Mouse (Mus musculus): ENCODE results near the gene Etnppl.

The Etnppl gene

DNA sequence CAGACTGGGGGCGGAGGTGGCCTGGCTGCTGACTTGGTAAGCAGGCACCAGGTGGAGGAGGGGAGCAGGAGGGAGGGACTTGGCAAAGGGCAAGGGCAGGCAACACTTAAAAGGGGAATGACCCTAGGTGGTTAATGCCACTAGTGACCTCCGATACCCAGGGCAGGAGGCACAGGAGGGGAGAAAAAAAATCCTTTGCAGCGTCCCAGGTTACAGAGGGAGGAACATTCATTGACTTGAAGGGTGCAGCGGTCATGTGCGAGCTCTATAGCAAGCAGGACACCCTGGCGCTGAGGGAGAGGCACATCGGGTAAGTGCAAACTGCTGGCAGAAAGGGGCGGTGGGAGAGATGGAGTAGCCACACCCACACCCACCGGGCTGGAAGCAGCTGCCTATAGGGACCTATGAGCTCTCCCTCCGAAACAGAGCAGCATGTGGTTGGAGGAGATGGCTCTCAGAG, at the start of gene Etnppl:
Etnppl (plus strand) TSS at position 10 of the 460 bp plus-strand sequence.
- no peak for DNase-seq (ENCODE audit: low spot score)

DNA sequence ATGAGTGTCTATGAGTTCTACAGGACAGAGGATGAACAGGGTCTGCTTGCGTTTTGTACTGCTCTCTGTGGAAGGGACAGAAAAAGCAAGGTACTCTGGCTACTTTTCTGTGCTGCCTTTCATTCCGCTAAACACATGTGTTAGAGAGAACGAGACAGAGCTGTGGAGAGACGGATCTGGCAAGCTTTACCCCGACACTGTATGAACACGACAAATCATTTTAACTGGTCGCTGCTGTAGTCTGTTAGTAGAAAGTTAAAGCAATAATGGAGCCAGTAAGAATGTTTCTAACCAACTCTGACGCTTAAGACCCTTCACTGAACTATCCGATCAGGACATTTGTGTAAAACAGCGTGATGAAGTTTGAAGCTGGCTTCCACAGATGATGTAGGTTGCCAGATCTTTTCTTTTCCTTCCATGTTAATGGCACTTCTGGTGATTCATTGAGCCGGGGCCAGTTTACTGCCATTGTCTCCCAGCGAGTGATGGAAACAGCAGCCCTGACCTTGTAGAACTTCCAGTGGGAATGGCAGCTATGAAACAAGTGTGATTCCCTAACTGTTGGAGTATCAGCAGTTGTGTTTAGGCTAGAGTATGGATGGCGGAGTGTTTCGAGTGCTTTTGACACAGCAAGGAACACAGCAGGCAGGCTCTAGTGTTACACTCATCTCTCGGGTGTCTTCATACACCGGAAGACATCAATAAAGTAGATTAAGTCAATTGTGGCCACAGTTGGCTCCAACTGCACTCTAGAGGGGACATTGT, 48.7 kb upstream of the Etnppl start:
- no peak for DNase-seq (ENCODE audit: low spot score)

DNA sequence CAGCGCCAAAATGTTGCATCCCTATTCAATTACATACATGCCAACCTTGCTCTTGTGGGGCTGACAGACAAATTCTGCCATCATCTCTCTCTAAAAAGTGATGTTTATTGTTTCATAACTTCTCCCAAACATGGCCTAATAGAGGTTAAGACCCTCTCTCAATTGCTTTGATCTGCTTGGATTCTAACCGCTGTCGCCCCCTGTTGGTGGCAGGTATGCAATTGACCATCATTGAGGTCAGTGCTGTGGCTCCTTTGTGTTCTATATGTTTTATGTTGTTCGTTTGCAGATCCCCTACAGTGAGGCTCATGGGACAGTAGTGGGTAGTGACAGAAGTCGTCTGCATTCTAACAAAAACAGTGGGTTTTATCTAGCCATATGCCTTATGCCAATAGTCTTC, 44.0 kb upstream of the Etnppl start:
- no peak for DNase-seq (ENCODE audit: low spot score)

DNA sequence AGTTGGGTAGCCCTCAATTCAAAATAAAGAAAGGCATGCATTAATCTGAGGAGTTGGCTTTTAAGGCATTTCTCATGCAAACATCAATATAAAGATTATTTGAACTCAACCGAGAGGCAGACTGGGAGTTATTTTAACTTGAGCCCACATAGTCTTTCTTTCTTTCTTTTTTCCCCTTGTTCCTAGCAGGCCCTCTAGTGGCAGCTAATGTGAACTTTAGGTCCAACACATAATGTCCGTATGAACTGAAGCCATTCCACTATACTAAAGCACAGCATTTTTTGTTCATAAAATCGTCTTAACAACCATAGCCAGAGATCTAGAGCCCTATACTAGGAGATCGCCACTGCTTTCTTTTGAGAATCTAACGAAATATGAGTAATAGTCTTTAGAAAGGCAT, 42.6 kb upstream of the Etnppl start:
- DNase-seq (ENCODE audit: low spot score), result no peak

DNA sequence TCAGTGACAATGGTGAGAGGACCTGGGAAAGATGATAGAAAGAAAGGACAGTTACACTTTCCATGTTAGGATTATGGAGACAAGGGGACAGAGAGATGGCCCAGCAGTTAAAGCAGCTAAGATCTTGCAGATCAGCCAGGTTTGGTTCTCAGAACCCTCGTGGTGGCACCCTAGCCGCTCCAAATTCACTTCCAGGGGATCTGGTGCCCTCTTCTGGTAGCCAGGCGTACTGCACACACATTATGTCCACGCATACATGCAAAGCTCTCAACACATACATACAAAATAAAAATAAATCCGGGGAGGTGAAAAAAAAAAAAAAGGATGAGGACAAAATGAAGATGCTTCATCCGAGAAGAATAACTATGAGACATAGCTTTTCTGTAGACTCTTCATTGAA, 40.6 kb upstream of the Etnppl start:
- no peak for DNase-seq (ENCODE audit: low spot score)

DNA sequence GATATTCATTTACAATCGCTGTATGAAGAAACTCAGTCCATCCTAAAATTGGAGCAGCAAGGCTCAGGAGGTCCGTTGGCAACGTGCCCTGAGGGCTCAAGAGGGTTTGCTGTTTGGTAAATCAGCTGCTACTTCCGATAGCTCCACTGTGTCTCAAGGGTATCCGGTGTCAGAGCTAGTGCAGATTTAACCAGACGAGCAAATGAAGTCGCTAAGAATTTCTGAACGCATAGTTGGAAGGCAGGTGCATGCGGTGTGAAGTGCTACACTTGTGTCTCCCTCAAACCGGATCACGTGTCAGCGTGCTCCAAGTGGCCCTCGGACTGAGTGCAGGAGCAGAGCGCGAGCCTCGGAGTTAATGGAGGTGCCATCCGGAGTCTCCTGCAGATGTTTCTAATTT, 37.7 kb upstream of the Etnppl start:
- DNase-seq (ENCODE audit: low spot score), result no peak

DNA sequence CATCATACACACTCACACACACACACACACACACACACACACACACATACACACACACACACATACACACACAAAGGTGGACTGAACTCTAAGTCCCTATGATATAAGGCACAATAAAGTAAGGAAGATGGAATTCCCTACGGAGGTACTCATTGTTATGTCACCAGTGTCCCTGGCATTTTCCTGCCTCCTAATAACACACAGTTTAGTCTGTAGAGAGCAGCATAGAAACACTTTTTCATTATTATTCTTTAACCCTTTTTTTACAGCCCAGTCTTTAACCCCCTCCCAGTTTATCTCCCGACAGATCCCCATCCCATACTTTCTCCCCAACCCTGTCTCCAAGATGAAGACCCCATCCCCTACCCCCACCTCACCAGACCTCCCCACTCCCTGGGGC, 35.7 kb upstream of the Etnppl start:
- no peak for DNase-seq (ENCODE audit: low spot score)

DNA sequence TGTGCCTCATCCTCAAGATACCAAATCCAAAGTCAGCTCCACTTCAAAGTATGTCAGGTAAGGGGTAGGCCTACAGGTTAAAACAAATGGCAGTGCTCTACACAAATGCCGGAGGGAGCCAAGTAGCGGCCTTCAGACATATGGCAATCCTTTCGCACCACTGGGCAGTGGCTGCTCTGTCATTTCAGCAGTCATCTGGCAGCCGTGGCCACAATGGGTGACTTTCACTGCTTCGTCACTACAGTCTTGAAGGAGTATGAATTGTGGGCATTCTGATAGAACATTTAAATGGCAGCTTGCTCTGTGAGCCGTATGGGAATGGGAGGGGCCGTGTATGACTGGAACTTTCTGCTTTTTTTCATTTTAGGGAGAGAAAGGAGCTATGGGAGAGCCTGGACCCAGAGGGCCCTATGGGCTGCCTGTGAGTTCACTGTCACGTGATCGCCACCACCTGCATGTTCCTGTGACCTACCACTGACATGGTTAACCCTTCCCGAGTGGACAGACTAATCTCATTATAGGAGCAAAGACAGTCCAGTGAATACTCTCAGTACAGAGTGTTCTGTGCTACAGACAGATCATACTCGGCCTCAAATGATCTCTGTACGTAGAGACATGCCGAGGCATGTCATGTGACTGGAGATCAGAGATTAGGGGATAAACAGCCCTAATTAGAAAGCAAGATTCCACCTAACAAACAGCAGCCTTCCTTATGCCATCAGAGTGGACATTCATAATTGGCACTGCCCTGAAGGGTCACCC, 34.2 kb upstream of the Etnppl start:
- DNase-seq (ENCODE audit: low spot score), result no peak

DNA sequence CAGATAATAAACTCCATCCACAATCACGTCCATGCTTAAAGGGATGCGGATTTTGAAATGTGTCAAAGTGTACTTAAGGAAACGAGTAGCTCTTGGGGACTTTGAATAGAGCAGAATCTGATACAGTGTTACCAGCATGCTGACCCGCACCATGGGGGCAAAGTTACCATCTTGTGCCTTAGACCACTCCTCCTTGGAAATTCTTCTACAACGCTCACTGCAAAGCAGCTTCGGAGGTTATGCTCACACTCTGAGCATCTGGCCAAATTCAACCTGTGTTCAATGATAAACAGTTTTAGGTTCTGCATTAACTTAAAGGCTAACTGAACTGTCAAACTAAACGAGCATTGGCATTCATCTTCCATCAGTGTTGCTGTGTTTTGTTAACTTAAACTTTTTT, 33.2 kb upstream of the Etnppl start:
- DNase-seq (ENCODE audit: low spot score), result no peak

DNA sequence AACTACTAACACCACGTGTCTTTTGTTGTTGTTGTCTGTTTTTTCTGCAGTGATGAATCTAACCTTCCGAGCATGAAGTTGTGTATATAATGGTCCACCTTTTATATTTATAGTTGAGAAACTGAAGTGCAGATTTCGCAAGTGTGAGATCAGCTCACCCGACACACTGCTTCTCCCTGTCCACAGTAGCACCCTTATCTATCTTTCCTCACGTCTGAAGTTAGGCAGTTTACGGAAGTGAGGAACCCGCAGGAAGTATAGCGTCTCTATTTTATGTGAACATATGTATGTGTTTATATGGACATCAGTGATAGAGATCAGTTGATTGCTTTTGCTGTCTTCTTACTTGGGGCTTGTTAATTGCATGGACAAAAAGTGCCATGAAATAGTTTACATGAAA, 22.2 kb upstream of the Etnppl start:
- DNase-seq (ENCODE audit: low spot score), result no peak

DNA sequence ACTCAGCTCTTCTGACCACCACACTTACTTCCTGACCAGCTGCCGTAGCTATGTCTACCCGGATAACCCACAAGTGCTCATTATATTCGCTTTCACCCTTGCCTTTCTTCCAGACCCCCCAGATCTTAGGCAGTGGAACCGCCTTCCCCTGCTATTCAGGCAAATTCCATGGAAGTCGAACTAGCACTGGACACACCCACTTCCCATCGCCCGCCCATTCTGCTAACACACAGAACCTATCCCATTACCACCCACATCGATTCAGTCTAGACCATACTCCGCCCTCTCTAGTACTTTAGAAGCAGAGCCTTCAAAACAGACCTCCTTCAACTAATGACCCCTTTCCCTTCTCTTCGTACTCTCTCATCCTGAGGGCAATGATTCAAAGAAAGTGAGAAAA, 15.8 kb upstream of the Etnppl start:
- DNase-seq (ENCODE audit: low spot score), result no peak

DNA sequence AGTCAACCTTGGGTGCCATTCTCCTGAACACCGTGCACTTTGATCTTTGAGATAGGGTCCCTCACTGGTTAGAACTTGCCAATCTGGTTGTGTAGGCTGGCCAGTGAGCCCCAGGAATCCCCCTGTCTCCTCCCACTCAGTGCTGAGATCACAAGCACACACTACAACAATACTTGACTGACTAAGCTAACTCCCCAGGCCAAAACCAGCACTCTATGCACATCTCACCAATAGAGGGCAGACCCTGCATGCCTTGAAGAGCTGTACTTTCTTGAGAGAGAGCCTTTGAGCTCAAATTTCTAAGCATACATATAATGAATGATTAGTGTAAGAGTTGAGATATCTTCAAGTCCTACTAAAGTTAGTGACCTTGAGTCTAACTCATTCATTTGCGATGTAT, 9.3 kb upstream of the Etnppl start:
- DNase-seq (ENCODE audit: low spot score), result no peak

DNA sequence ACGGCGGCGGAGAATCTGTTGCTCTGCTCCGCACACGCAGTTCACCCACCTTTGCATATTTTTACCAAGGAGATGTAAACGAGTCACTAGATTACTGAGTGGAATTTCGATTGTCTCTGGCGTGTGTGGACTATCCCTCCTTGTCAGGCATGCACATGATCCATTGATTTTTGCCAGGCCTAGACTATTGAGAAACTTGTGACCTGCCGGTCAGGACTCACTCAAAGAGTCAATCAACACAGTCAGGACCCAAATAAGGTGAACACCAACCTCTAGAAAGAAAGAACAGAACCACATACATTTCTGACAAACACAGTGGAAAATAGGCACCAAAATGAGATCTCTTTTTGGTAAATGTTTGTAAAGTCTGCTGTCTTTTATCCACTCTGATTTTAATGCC, 2.8 kb upstream of the Etnppl start:
- DNase-seq (ENCODE audit: low spot score), result no peak

DNA sequence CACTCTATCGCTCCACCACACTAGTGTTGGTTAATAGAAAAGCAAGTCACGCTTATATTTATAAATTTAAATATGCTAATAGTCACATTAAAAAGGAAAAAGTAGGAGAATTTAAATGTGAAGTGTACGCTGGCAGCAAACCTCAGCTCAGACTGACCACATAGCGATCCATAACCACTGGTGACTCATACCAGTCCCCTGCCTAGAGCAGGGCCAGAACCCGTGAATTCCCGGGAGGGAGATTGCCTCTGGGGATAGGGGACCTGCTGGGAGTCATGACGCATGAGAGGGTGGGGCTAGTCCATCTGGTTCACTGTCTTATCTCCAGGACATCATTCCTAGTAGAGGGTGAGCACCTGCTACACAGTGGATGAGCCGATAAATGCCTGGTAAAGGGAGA, 1.6 kb upstream of the Etnppl start:
- no peak for DNase-seq (ENCODE audit: low spot score)

DNA sequence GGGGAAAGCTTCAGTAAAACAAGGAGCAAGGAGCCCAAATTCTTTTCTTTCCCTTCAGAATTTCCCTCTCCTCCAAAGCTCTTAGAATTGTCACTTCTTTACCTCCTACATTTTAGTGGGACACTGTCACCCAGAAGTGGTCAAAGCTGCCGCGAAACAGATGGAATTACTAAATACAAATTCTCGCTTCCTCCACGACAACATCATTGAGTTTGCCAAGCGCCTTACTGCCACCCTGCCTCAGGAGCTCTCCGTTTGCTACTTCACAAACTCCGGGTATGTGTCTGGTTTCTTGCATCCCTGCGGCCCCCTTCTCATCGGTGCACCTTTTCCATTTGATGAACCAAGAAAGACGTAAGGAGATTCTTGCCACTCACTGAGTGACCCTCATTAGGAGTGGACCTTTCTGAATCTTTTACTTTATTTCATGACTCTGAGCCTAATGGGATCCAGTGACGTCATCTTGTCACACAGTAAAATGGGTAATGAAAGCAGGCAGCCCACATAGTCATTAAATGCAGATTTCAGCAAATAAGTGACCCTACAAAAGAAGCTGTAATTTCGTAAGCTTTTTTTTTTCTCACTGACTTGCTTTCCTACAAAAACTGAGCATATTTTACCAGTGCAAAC, 3.4 kb downstream of the Etnppl start:
- no peak for DNase-seq (ENCODE audit: low spot score)

DNA sequence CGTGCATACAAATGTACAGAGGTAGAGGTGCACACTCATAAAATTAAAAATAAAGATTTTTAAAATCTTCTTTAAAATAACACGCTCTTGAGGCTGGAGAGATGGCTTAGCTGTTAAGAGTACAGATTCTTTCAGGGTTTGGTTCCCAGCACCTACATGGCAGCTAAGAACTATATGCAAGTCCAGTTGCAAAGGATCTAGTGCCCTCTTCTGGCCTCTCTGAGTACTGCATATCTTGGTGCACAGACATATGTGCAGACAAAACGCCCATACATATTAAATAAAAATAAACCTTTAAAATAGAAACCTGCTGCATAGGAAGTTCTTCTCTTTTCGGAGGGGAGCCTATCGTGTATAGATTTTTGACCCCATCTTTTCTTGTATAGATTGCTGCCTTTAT, 11.1 kb downstream of the Etnppl start:
- DNase-seq (ENCODE audit: low spot score), result no peak

DNA sequence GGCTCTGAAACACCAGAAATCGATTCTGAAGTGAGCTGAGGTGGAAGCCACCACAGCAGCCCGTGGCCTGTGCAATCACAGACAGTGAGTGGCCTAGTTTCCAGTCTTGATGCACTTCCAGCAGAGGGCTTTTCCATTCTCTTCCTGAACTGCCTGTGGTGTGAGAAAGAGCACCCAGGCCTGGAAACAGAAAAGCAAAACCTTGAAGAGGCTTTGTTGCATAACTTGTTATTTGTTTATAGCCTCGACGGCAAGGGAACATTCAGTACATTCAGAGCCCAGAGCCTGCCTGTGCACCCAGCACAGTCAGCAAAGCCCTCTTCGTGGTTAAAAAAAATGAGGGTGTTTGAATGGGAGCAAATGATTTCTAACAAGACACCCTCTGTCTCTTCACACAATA, 16.6 kb downstream of the Etnppl start:
- no peak for DNase-seq (ENCODE audit: low spot score)

DNA sequence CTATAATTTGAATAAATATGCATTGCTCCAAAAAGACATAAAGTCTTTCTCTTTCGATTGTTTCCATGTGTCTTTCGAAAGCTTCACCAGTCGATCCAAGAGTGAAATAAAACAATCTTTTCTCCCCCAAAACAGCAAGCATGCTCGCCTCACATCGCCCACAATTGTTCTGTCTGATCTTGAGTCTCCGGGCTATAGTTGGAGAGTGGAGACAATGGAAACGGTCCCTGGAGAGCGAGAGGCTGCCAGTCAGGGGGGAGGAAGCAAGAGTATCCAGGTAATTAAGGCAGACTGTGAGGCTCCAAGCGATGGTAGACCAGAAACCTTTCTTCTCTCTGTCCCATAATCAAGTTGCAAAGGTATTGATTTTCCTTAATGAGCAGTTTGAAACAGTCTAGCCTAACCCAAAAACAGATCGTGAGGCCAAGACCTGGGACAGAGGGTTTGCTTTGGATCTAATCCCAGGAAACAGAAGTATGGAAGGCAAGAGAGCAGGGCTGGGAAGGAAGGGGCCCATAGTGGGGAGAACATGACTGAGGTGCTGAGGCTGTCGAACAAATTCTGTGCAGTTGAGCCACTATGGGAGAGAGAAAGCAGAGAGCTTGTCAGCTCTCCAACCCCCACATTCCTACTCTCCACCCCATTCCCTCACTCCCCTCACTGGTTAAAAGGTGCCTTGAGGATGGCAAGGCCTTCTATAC, 29.0 kb downstream of the Etnppl start:
- DNase-seq (ENCODE audit: low spot score), result no peak

DNA sequence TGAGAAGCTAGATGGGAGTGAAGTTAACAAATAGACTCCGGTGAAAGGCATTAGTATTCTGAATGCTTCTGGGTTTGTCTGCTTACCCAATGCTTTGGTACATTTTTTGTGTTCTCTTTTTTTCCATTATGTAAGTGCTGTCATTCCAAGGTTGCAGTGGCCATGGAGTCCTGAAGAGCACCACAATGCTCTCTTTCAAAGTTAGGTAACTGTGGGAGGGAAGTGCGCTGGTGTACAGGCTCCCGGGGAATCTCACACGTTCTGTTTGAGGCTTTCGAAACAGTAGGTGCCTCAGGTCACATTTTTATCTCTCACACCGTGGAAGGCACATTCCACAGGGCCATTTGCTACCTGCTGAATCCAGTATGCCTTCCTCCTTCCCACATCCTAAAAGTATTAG, 32.3 kb downstream of the Etnppl start:
- DNase-seq (ENCODE audit: low spot score), result no peak

DNA sequence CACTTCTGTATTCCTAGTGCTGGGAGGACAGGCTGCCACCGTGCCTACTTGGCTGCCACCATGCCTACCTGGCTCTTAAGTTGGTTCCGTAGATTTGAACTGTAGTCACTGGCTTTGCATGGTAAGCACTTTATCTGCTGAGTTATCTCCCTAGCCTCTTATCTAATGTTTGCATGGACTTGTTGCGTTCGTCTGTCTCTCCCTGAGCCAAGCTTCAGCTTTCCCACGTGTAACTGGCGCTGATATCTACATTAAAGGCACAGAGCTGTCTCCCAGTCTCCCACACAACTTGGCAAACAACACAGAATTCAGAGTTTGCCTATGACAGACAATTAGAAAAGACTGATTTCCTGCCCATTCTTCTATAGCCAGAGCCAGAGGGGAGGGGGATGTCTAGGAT, 43.4 kb downstream of the Etnppl start:
- DNase-seq (ENCODE audit: low spot score), result no peak

DNA sequence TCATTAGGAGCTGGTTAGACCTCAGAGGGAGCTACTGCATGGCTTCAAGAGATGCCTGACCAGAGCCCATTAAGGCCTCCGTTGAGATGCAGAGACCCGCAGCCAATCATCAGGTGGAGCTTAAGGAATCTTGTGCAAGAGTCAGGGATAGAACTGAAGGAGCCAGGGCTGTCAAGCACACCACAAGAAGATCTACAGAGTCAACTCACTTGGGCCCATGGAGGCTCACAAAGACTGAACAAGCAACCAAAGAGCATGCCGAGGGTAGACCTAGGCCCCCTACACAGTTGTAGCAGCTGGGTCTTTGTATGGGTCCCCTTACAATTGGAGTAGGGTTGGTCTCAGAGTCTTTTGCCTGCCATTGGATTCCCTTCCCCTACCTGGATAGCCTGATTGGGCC, 45.2 kb downstream of the Etnppl start:
- DNase-seq (ENCODE audit: low spot score), result no peak

DNA sequence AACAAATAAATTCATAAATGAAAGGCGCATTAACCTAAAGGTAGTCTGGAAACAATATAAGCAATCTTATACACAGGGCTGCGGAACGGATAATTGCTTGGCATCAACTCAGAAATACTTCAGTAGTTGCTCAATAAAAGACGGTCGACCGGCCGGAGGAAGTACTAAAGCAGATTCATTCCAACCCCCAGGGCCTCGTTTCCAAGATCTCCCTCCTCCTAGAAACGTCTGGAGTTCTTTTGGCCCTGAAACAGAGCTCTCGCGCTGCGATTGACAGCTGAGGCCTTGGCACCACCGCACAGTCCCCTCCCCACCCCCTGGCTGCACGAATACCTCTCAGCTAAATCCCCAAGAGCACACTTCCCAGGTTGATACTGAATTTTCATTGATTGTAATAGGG, 54.0 kb downstream of the Etnppl start:
- DNase-seq (ENCODE audit: low spot score), result no peak
